Mouse (Mus musculus) myocyte (in vitro differentiated cells): ENCODE results near the gene Hhipl1. TPM values are rescaled to one million over a fixed set of nuclear protein-coding genes. Genes with fewer than 3 reads are reported as not detected.
A peak's percentile ranks its signal among the peaks of the same experiment; 100 is the strongest.

Source experiments
- H3K27me3 ChIP-seq: one replicate; pipeline ENCODE4 v1.6.1; 2011; ENCODE audit not compliant: control insufficient read depth, insufficient read depth, insufficient read length
- H3K36me3 ChIP-seq: one replicate; pipeline ENCODE4 v1.6.1; 2011; ENCODE audit not compliant: control insufficient read depth, insufficient read depth
- H3K4me2 ChIP-seq: one replicate; pipeline ENCODE4 v1.6.1; 2011; ENCODE audit warnings: low read depth, control low read depth
- H3K4me3 ChIP-seq: one replicate; pipeline ENCODE4 v1.5.1; 2011; ENCODE audit warnings: mild to moderate bottlenecking, control low read depth, moderate library complexity
- H3K79me2 ChIP-seq: one replicate; pipeline ENCODE4 v1.6.1; 2011; ENCODE audit not compliant: control insufficient read depth, insufficient read depth
- H3ac ChIP-seq: one replicate; pipeline ENCODE4 v1.6.1; 2011; ENCODE audit not compliant: control insufficient read depth, insufficient read length
- CEBPB ChIP-seq: IDR thresholded peaks from 2 replicates; pipeline ENCODE4 v1.6.1; 2011; ENCODE audit warnings: mild to moderate bottlenecking, moderate library complexity; ENCODE audit not compliant: poor library complexity, insufficient read depth, severe bottlenecking
- E2F4 ChIP-seq: IDR thresholded peaks from one replicate; pipeline ENCODE4 v1.6.1; 2011; ENCODE audit warnings: mild to moderate bottlenecking, control low read depth, moderate library complexity; ENCODE audit not compliant: insufficient read depth
- MAX ChIP-seq: IDR thresholded peaks from one replicate; pipeline ENCODE4 v1.6.1; 2011; ENCODE audit warnings: low read depth, mild to moderate bottlenecking, control low read depth
- MYOD1 ChIP-seq, 3 experiments: IDR thresholded peaks; one replicate each; pipeline ENCODE4 v1.6.1; 2011; ENCODE audit warnings: control low read depth in 2 of 3, low read depth in 2 of 3, mild to moderate bottlenecking in 2 of 3, moderate library complexity in 1 of 3; ENCODE audit not compliant: insufficient read length in 2 of 3, control insufficient read depth in 1 of 3
- MYOG ChIP-seq, 3 experiments: IDR thresholded peaks; one replicate each; pipeline ENCODE4 v1.6.1; 2011; ENCODE audit warnings: control low read depth in 2 of 3, low read depth in 2 of 3, mild to moderate bottlenecking in 2 of 3; ENCODE audit not compliant: insufficient read length in 2 of 3, control insufficient read depth in 1 of 3, insufficient read depth in 1 of 3
- POLR2A ChIP-seq: IDR thresholded peaks from one replicate; pipeline ENCODE4 v1.6.1; 2011; ENCODE audit warnings: low read depth, mild to moderate bottlenecking, control low read depth, moderate library complexity; ENCODE audit not compliant: insufficient read length
- POLR2AphosphoS2 ChIP-seq: IDR thresholded peaks from one replicate; pipeline ENCODE4 v1.6.1; 2011; ENCODE audit warnings: low read depth, control low read depth; ENCODE audit not compliant: insufficient read length
- REST ChIP-seq: IDR thresholded peaks from one replicate; pipeline ENCODE4 v1.6.1; 2011; ENCODE audit warnings: mild to moderate bottlenecking, control low read depth, moderate library complexity; ENCODE audit not compliant: insufficient read depth, insufficient read length
- SRF ChIP-seq: IDR thresholded peaks from one replicate; pipeline ENCODE4 v1.6.1; 2011; ENCODE audit warnings: low read depth; ENCODE audit not compliant: control insufficient read depth, insufficient read length
- TCF12 ChIP-seq: IDR thresholded peaks from one replicate; pipeline ENCODE4 v1.6.1; 2011; ENCODE audit warnings: mild to moderate bottlenecking, control low read depth; ENCODE audit not compliant: poor library complexity, insufficient read depth, severe bottlenecking
- TCF3 ChIP-seq: IDR thresholded peaks from one replicate; pipeline ENCODE4 v1.6.1; 2011; ENCODE audit warnings: low read depth, control low read depth; ENCODE audit not compliant: insufficient read length
- USF1 ChIP-seq: IDR thresholded peaks from one replicate; pipeline ENCODE4 v1.6.1; 2011; ENCODE audit warnings: low read depth, mild to moderate bottlenecking, control low read depth, moderate library complexity
- polyA plus RNA-seq: library from polyadenylated mRNA; unstranded; fragments of >200 nt; fragmentation: generic; extraction: Trizol; gene quantifications from one replicate; pipeline ENCODE4 v1.2.1, GENCODE M21; 2012; ENCODE audit warnings: missing spikeins

The Hhipl1 gene
- polyA plus RNA-seq, 1 experiment: 13.5 TPM

DNA sequence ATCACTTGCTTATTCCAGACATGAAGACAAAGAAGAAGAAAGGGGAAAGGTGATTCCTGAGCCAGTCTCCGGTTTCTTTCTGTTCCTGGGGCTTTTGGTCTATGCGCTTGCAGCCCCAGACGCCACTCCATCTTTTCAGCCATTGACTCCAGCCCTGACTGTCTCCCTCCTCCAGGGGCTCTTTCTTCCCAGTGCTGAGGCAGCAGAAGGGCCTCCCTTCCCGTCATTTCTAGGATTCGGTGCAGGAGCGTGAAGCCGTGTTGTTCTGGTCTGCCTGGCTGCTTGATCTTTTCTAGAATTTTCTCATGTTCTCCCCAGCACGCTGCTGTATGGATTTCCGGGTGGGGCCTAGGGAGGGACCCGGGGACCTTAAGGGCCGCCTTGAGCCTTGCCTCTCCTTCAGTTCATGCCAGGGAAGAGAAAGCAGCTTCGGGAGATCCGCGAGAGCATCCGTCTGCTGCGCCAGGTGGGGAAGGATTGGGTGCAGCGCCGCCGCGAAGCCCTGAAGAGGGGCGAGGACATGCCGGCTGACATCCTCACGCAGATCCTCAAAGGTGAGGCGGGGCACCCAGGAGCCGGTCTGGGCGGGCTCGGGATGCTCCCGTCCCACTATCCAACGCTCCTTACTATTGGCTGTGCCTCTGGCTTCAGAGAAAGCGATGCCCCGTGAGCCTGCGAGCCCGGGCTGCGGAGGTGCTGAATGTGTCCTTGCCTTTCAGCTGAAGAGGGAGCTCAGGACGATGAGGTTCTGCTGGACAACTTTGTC lies 46.5 kb downstream of the Hhipl1 start:
- H3K36me3 ChIP-seq: no peaks in the 10 kb centered on the region
- TF ChIP-seq POLR2AphosphoS2 (no peak), REST (no peak), USF1 (no peak), SRF (no peak), TCF3 (no peak), POLR2A (no peak), MAX (no peak)
- H3K4me3 ChIP-seq: no peak overlapping the region
- no peak overlapping the region for H3ac ChIP-seq
- no peak overlapping the region for H3K4me2 ChIP-seq
- H3K79me2 ChIP-seq: no peaks in the 10 kb centered on the region
- H3K27me3 ChIP-seq: peaks cover 6% of the 10 kb centered on the region

DNA sequence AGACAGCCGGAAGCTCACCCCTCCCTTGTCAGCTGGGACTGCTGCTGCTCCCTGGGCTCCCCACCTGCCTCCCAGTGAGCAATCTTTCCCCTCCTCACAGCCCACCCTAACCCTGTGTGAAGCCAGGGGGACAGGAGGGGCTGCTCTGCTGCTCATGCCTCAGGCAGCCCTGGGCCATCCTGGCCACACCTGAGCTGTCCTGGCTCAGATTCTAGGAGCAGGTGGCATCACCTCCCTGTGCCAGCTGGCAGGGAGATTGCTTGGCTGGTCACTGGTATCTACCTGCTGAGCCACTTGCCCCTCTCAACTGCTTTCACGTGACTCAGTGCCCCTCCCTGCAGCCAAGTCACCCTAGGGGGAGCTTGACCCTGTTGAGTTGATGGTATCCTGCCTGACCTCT lies 48.2 kb downstream of the Hhipl1 start:
- no peaks in the 10 kb centered on the region for H3K36me3 ChIP-seq
- no peak overlapping the region for H3K4me3 ChIP-seq
- no peak overlapping the region for H3ac ChIP-seq
- no peak overlapping the region for H3K4me2 ChIP-seq
- no peaks in the 10 kb centered on the region for H3K79me2 ChIP-seq
- TF ChIP-seq MYOG (IDR thresholded peaks at IDR 0.05; ENCODE audit: control insufficient read depth in 1 of 3, insufficient read depth in 1 of 3, insufficient read length in 2 of 3, low read depth in 2 of 3): no peak
- no peak for TF ChIP-seq TCF12
- H3K27me3 ChIP-seq: peaks cover 6% of the 10 kb centered on the region

GRCm38 (mm10) chr12:108355271-108355670 lies 49.2 kb downstream of the Hhipl1 start:
- Histone ChIP-seq H3K36me3 (no peaks in the 10 kb centered on the region), H3K79me2 (no peaks in the 10 kb centered on the region), H3K4me3 (no peak overlapping the region), H3K4me2 (no peak overlapping the region), H3K27me3 (peaks cover 6% of the 10 kb centered on the region), H3ac (no peak overlapping the region)
- TF ChIP-seq SRF (no peak), REST (no peak), MAX (no peak), CEBPB (no peak), TCF12 (no peak), TCF3 (no peak), MYOD1 (IDR thresholded peaks at IDR 0.05; ENCODE audit: control insufficient read depth in 1 of 3, insufficient read length in 2 of 3, low read depth in 2 of 3) (no peak), E2F4 (no peak), USF1 (no peak), MYOG (IDR thresholded peaks at IDR 0.05; ENCODE audit: control insufficient read depth in 1 of 3, insufficient read depth in 1 of 3, insufficient read length in 2 of 3, low read depth in 2 of 3) (no peak), POLR2AphosphoS2 (no peak), POLR2A (no peak)

- Histone ChIP-seq H3K4me3 (no peak overlapping the region), H3K4me2 (no peak overlapping the region), H3ac (no peak overlapping the region), H3K79me2 (no peaks in the 10 kb centered on the region), H3K36me3 (no peaks in the 10 kb centered on the region), H3K27me3 (peaks cover 6% of the 10 kb centered on the region)
- no peak for TF ChIP-seq E2F4
- no peak for TF ChIP-seq MYOD1 (IDR thresholded peaks at IDR 0.05; ENCODE audit: control insufficient read depth in 1 of 3, insufficient read length in 2 of 3, low read depth in 2 of 3)
- TF ChIP-seq MAX: no peak
- TF ChIP-seq POLR2AphosphoS2: no peak
- no peak for TF ChIP-seq TCF12
- TF ChIP-seq MYOG (IDR thresholded peaks at IDR 0.05; ENCODE audit: control insufficient read depth in 1 of 3, insufficient read depth in 1 of 3, insufficient read length in 2 of 3, low read depth in 2 of 3): no peak
- TF ChIP-seq TCF3: no peak
- no peak for TF ChIP-seq POLR2A
- TF ChIP-seq REST: no peak
- TF ChIP-seq USF1: no peak
- no peak for TF ChIP-seq CEBPB
- TF ChIP-seq SRF: no peak
These were observed 49.9 kb downstream of the Hhipl1 start for GRCm38 (mm10) chr12:108355986-108356385.

GRCm38 (mm10) chr12:108363796-108364195 lies 57.7 kb downstream of the Hhipl1 start:
- Histone ChIP-seq H3K4me2 (no peak overlapping the region), H3K27me3 (no peaks in the 10 kb centered on the region), H3ac (no peak overlapping the region), H3K79me2 (no peaks in the 10 kb centered on the region), H3K4me3 (no peak overlapping the region), H3K36me3 (no peaks in the 10 kb centered on the region)
- TF ChIP-seq POLR2AphosphoS2: no peak
- no peak for TF ChIP-seq CEBPB
- TF ChIP-seq MYOG (IDR thresholded peaks at IDR 0.05; ENCODE audit: control insufficient read depth in 1 of 3, insufficient read depth in 1 of 3, insufficient read length in 2 of 3, low read depth in 2 of 3): peak in 1 of 3 experiments; percentile 17
